26 mouse cellular contexts compared by ENCODE assay signal in the genomic region with DNA sequence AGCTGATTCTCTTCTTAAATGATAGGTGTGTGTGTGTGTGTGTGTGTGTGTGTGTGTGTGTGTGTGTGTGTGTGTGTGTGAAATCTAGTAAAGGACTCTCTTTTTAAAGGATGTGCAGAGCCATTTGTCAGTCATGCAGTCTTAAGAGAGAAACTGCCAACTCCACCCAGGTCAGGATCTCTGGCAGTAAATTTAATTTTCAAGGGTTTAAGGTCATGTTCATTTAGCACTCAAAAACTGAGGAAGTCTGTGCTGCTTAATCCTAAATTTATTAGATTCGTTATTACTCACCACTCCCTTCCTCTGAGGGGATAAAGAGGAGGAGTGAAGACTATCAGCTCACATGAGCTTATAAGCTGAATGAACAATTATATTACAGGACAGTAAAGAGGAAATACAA.
A peak's percentile ranks its signal among the peaks of the same experiment; 100 is the strongest.
DNase-seq lines count a peak whose midpoint lies in the region; ATAC-seq and TF ChIP-seq lines count a peak whose summit lies in the region.
"Had no signal": no experiment of that assay in that cellular context is flagged by ENCODE, and none has a peak within 500 bp of the region (broad histone marks: within the 10 kb centered on the region; RNA-seq: fewer than 3 reads in every experiment).

No protein-coding gene starts in this region.

- H3K36me3 ChIP-seq in kidney, adult 2 months (ENCODE audit: control insufficient read depth, insufficient read depth, low read length), result no peaks in the 10 kb centered on the region
- H3K36me3 ChIP-seq in kidney, embryonic 14.5 days (ENCODE audit: control insufficient read depth, insufficient read depth, low read length), result no peaks in the 10 kb centered on the region
- H3K36me3 ChIP-seq in kidney, embryonic 15.5 days, result no peaks in the 10 kb centered on the region
- H3K36me3 ChIP-seq: embryonic facial prominence, embryonic 12.5 days; heart, embryonic 12.5 days; hindbrain, embryonic 13.5 days; limb, embryonic 12.5 days; midbrain, embryonic 15.5 days; neural tube, embryonic 13.5 days had no signal

- ATAC-seq in kidney, embryonic 14.5 days (ENCODE audit: low FRiP score, low TSS enrichment), result no peak
- no peak for ATAC-seq in kidney, embryonic 15.5 days (replicated peaks; ENCODE audit: low FRiP score)
- no peak for ATAC-seq in activated CD4-positive, CD25-positive, alpha-beta regulatory T cell, adult 4 months
- ATAC-seq: CD4-positive, CD25-positive, alpha-beta regulatory T cell, adult 4 months; forebrain, embryonic 14.5 days; intestine, embryonic 16.5 days; midbrain, embryonic 15.5 days had no signal

- WGBS in kidney, adult 2 months, result 15% methylated on average over 1 of the region's 1 CpGs
- WGBS in kidney, embryonic 14.5 days, result 22% methylated on average over 1 of the region's 1 CpGs
- WGBS in kidney, embryonic 15.5 days, result 8% methylated on average over 1 of the region's 1 CpGs

- H3K9me3 ChIP-seq in kidney, embryonic 14.5 days (ENCODE audit: control insufficient read depth, low read length), result no peaks in the 10 kb centered on the region
- H3K9me3 ChIP-seq in kidney, embryonic 15.5 days (replicated peaks), result no peaks in the 10 kb centered on the region
- H3K9me3 ChIP-seq: embryonic facial prominence, embryonic 12.5 days; heart, embryonic 12.5 days; hindbrain, embryonic 13.5 days; limb, embryonic 12.5 days; megakaryocyte, embryonic 14.5 days; midbrain, embryonic 15.5 days; neural tube, embryonic 13.5 days had no signal

- TF ChIP-seq POLR2A in kidney, adult 2 months (IDR thresholded peaks at IDR 0.05; ENCODE audit: low read depth, low read length), result no peak

- no peak overlapping the region for H3K4me2 ChIP-seq in kidney, embryonic 14.5 days (replicated peaks; ENCODE audit: low read depth, low read length)
- no peak overlapping the region for H3K4me2 ChIP-seq in kidney, embryonic 15.5 days
- H3K4me2 ChIP-seq: embryonic facial prominence, embryonic 12.5 days; heart, embryonic 12.5 days; hindbrain, embryonic 13.5 days; limb, embryonic 12.5 days; liver, embryonic 11.5 days; midbrain, embryonic 15.5 days; neural tube, embryonic 13.5 days had no signal

- no peaks in the 10 kb centered on the region for H3K27me3 ChIP-seq in kidney, adult 2 months (replicated peaks; ENCODE audit: control insufficient read depth, insufficient read depth, low read length)
- no peaks in the 10 kb centered on the region for H3K27me3 ChIP-seq in kidney, embryonic 14.5 days (ENCODE audit: control insufficient read depth, insufficient read depth, low read length)
- no peaks in the 10 kb centered on the region for H3K27me3 ChIP-seq in kidney, embryonic 15.5 days
- H3K27me3 ChIP-seq: embryonic facial prominence, embryonic 12.5 days; heart, embryonic 12.5 days; hindbrain, embryonic 13.5 days; limb, embryonic 12.5 days; megakaryocyte, embryonic 14.5 days; midbrain, embryonic 15.5 days; neural tube, embryonic 13.5 days had no signal

- H3K4me3 ChIP-seq in kidney, adult 2 months (ENCODE audit: insufficient read depth, low read depth, low read length), result no peak overlapping the region
- no peak overlapping the region for H3K4me3 ChIP-seq in kidney, embryonic 14.5 days (ENCODE audit: low read length)
- H3K4me3 ChIP-seq in kidney, embryonic 15.5 days (replicated peaks), result no peak overlapping the region
- H3K4me3 ChIP-seq: embryonic facial prominence, embryonic 12.5 days; gastrocnemius, adult 2 months; heart, embryonic 12.5 days; hindbrain, embryonic 13.5 days; limb, embryonic 12.5 days; megakaryocyte, embryonic 14.5 days; midbrain, embryonic 15.5 days; neural tube, embryonic 13.5 days had no signal

- TF ChIP-seq CTCF in kidney, adult 2 months (conservative IDR thresholded peaks at IDR 0.05; ENCODE audit: insufficient read depth, insufficient read length, low read depth, low read length), result no peak

- H3K4me1 ChIP-seq in kidney, adult 2 months (ENCODE audit: control insufficient read depth, insufficient read depth, low read length), result no peaks in the 10 kb centered on the region
- H3K4me1 ChIP-seq in kidney, embryonic 14.5 days (ENCODE audit: control insufficient read depth, insufficient read depth, low read length), result no peaks in the 10 kb centered on the region
- H3K4me1 ChIP-seq in kidney, embryonic 15.5 days, result no peaks in the 10 kb centered on the region
- H3K4me1 ChIP-seq: embryonic facial prominence, embryonic 12.5 days; heart, embryonic 12.5 days; hindbrain, embryonic 13.5 days; limb, embryonic 12.5 days; megakaryocyte, embryonic 14.5 days; midbrain, embryonic 15.5 days; neural tube, embryonic 13.5 days had no signal

- no peak overlapping the region for H3K27ac ChIP-seq in kidney, adult 2 months (ENCODE audit: insufficient read depth, low read depth, low read length)
- no peak overlapping the region for H3K27ac ChIP-seq in kidney, embryonic 14.5 days (ENCODE audit: low read depth, low read length)
- 0 out of 2 replicates have a peak overlapping the region, but pooled peaks have one; percentile 3 for H3K27ac ChIP-seq in kidney, embryonic 15.5 days
- H3K27ac ChIP-seq: embryonic facial prominence, embryonic 12.5 days; gastrocnemius, adult 2 months; hindbrain, embryonic 13.5 days; limb, embryonic 12.5 days; midbrain, embryonic 15.5 days; neural tube, embryonic 13.5 days had no signal

- intact Hi-C loops in left cerebral cortex, postnatal 25 days (cut with DNase I), result no loop called here

- peak; percentile 65 for DNase-seq in kidney, adult 2 months
- peak; percentile 5 to 15 for DNase-seq in kidney, adult 8-10 months
- DNase-seq in kidney, postnatal 25 days, result peak; percentile 24 to 36
- no peak for DNase-seq in left cerebral cortex, postnatal 25 days (ENCODE audit: low spot score in 2 of 2)
- DNase-seq: cerebellum, adult 2 months; cerebellum, postnatal 25 days; gastrocnemius, adult 2 months; gastrocnemius, postnatal 36 days; heart, adult 18-20 months; heart, postnatal 4 days; lung, postnatal 4 days; thymus, postnatal 4 days had no signal

- H3K9ac ChIP-seq in kidney, embryonic 14.5 days (ENCODE audit: low read depth, low read length), result no peak overlapping the region
- no peak overlapping the region for H3K9ac ChIP-seq in kidney, embryonic 15.5 days
- H3K9ac ChIP-seq: embryonic facial prominence, embryonic 12.5 days; heart, embryonic 12.5 days; hindbrain, embryonic 13.5 days; limb, embryonic 12.5 days; midbrain, embryonic 15.5 days; neural tube, embryonic 13.5 days had no signal

Comparison
In these comparisons a context has a peak if more than half of its experiments do, and no peak if none do; other contexts are left out.
1. DNase-seq: peak in kidney, adult 2 months (single experiment), kidney, adult 8-10 months (2 of 2) and kidney, postnatal 25 days (2 of 2); none in left cerebral cortex, postnatal 25 days (0 of 2).